Mouse (Mus musculus): Measurements from ENCODE around the gene Tnfrsf1a. TPM values are rescaled to one million over a fixed set of nuclear protein-coding genes. Genes with fewer than 3 reads are reported as not detected.
A peak's percentile ranks its signal among the peaks of the same experiment; 100 is the strongest.
"Not testable (repeated sequence)": the region's sequence is repeated elsewhere in the genome, so short reads cannot be mapped to it uniquely, and the experiment has no call there.

Gene Tnfrsf1a
- 210 and 220 TPM in 2 replicates for total RNA-seq (2021)
- long read RNA-seq, experiment 1, transcript Tnfrsf1a-201 (10 exons, 2,156 nt) = major isoform, 106 of 143 reads
- long read RNA-seq, experiment 1, partial matches to known transcripts = 26 of 143 reads
- long read RNA-seq, experiment 1, other reads (novel, unspliced or antisense) = 9 of 143 reads
- long read RNA-seq, experiment 2, transcript Tnfrsf1a-201 (10 exons, 2,156 nt) = major isoform, 70 of 106 reads
- long read RNA-seq, experiment 2, partial matches to known transcripts = 27 of 106 reads
- long read RNA-seq, experiment 2, other reads (novel, unspliced or antisense) = 7 of 106 reads

DNA sequence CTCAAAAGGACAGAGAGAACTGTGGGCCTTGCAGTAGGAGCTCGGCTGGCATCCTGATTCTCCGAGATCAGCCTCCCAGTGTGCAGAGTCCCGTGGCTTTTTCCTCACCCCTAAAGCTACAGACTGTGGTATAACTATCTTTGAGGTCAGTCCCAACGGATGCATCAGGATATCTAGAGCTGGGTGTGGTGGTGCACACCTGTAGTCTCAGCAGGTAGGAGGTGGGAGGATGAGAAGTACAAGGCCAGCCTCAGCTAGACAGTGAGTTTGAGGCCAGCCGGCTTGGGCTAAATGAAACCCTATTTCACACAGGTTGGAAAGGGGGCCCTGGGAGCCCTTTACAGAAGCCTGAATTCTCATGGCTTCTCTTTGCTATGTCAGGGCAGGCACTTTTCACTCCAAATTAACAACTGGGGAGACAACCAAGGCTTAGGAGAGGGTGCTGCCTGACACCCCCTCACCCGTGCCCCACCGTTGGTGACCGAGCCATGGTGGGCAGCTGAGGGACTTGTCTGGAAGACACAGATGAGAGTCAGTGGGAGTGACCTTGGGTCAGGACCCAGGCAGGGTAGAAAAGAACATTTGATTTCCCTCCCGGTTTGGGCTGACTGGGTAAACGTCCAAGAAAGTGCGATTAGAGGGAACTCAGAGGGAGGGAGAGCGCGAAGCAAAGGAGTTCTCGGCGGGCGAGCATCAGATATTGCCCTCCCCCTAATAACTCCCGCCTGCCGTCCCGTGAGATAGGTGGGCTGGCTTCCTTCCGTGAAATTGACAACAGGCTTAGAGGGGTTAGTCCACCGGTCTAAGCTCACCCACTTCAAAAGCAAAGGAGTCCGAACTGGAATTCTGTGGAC, at the start of gene Tnfrsf1a:
Tnfrsf1a (plus strand) TSS at position 642 of the 854 bp plus-strand sequence.
- DNase-seq = peak; percentile 53

DNA sequence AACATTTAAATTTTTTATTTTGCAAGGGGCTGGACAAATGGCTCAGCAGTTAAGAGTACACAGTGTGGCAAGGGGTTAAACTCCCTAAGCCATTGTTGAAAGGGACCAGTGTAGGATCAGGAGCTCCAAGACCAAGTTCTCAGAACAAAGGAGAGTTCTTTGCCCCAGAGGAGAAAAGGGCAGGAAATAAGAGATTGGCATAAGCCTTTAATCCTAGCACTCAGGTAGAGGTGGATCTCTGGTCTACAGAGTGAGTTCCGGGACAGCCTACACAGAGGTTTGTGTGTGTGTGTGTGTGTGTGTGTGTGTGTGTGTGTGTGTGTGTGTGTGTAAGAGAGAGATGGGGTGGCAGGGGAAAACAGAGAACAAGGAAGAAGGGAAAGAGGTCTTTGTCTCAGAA, 48.2 kb upstream of the Tnfrsf1a start:
- no peak for DNase-seq

DNA sequence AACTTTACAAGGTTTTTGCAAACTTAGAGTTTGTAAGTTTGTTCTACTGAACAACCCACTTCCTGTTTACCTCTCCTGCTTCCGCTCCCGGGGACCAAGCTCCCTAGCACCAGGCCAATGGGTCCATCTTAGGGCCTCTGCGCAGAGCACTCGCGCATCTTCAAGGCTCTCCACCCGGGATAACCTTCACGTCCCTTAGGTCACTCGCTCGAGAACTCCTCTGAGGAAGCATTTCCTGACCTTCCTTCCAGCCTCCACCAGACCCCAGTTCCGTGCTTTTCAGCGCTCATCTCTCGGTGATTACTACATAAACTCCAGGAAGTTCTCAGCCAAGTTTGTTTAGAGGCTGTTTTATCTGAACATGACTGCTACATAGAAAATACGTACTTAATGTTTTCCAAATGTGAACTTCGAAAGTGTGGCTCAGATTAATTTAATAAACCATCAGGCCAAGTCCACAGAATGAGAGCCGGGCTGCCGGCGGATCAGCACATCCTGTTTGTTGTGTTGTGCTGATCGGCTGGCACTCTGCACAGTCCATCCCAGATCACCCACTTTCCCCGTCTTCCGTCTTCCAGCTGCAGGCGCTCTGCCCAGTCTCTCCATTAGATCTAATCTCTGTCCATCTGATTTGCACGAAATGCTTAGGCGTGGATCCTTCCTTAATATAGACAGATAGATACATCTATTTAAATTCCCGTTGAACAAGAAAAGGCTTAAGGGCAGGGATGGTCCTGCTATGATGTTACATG, 46.8 kb upstream of the Tnfrsf1a start:
- DNase-seq = peak; percentile 36

DNA sequence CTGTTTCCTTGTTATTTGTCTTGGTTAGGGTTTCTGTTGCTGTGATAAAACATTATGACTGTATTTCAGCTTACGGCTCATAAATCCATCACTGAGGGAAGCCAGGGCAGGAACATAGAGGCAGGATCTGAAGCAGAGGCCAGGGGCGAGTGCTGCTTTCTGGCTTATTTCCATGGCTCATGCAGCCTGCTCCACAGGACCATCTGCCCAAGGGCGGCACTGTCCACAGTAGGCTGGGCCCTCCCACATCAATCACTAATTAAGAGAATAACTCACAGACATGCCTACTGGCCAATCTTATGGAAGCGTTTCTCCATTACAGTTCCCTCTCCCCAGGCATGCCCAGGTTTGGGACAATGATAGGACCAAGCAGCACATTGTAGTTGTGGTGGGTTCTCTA, 45.9 kb upstream of the Tnfrsf1a start:
- DNase-seq = no peak

DNA sequence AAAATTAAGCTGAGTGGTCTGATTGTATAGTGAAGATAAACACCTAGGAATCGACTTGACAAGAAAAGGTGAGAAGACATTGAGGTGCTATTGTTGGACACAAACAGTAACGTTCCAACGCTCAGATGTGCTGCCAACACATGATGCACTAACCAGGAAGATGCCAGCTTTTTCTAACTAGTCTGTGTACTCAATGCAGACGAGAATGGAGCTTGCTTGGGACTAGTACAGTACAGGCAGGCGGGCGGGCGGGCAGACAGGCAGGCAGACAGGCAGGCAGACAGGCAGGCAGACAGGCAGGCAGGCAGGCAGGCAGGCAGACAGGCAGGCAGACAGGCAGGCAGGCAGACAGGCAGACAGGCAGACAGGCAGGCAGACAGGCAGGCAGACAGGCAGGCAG, 44.8 kb upstream of the Tnfrsf1a start:
- DNase-seq = not testable (repeated sequence)

DNA sequence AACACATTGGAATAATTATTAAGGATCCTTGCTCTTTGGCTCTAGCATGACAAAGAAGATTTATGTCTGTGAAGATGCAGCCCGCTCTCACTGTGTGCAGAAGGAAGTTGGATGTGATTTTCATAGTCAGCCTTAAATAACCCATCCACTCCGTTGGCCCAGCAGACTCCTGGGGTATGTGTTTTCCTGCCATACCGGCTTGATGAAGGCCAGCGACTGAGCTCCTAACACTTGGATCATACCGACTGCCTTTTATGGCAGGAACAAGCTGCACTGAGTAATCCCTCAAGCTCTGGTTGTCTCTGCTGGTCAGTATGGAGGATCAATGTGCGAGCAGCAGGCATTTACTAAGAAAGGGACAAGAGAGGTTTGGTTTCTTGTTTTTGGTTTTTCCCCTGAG, 43.7 kb upstream of the Tnfrsf1a start:
- no peak for DNase-seq

DNA sequence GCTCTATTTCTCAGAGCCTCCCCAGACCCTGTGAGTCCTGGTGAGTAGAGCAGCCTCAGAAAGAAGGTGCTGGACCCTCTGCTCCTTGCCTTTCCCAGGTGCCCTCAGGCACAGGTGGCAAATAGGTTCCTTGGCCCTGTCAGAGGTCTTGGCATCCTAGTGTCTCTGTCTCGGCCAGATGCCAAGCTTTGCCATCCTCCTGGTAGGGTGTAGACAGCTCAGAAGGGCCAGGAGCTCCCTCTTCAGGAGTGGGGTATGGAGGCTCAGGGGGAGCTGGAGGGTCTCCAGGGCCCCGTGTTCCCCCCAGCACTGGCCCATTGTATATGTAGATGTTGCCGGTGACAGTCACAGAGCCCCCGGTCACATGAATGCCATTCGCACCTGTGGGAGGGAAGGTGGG, 42.1 kb upstream of the Tnfrsf1a start:
- no peak for DNase-seq

DNA sequence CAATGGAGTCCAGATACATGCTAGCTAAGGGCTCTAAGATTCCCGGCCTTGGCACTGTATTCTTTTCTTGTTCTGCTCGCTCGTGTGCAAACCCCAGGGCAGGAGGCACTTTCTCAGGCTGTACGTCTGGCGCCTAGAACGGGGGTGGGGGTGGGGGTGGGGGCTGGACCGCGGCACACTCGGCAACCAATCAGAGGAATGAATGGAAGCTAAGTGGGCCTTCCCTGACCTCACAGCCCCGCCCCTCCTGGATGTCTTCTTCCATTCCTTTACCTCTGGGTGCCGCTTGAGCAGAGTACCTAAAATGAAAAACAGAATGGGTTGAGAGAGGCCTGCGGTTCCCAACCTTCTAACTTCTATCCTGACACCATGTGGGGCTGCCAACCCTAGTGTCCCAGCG, 40.2 kb upstream of the Tnfrsf1a start:
- no peak for DNase-seq

DNA sequence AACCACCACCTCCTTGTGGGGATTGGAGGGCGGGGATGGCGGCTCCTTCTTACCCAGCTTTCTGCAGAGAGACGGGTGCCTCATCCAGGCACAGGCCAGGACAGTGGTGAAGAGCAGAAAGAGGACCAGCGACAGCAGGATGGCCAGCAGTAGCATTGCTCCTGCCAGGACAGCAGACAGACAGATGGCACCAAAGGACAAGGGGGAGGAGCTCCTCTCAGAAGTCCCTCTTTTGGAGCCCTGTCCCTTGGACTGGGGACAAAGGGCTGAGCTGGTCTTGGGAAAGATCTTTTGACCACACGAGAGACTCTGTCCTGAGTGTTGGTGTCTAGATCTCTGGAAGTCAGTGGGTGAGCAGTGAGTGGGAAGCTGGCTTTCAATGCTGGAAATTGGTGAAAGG, 39.8 kb upstream of the Tnfrsf1a start:
- DNase-seq = no peak

DNA sequence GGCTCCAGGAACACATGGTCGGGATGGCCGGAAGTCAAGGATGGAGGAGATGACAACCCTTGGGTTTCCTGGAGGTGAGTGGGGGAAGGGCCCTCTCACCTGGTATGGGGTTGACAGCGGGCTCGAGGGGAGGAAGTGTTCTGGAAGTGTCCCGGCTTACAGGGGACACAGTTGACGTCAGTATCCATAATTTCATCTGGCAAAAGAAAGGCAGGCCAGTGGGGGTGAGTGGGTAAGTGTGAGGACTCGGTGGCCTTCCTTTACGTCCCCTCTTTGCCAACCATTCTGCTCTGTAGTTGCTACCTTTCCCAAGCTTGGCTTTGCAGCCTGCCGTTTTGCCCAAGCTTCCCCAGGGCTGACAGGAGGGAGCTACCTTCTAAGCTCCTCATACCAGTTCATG, 37.0 kb upstream of the Tnfrsf1a start:
- DNase-seq = no peak

DNA sequence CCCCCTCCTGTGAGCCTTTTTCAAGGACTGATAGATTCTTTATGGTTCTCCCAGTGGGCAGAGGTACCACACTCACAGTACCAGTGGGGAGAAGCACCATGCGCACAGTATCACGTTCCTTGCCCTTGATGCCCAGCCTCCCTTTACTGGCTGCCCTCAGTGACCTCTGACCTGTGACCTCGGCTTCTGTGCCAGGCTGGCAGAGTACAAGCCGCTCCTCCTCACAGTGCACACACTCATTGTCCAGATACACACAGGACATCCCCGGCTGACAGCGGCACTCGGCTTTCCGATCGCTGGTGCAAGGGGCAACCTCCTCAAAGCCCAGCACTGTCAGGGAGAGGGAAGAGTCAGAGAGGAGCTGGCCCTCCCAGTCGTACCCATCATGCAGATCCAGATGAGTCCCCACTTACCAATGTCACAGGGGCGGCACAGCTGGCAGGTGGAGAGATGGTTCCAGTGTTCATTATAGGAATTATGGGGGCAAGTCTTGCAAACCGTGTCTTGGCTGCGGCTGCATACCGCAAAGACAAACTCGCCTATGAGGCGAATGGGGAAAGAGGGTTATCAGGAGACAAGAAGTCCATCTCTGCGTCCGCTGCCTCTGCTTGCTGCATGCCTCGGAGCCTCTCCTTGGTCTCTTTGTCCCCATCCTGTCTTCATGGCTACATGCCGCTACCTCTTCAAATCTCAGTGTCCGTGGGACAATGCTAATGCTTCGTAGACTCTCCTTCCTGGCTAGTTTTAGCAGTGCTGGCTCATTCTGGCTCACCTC, 36.4 kb upstream of the Tnfrsf1a start:
- DNase-seq = peak; percentile 49

DNA sequence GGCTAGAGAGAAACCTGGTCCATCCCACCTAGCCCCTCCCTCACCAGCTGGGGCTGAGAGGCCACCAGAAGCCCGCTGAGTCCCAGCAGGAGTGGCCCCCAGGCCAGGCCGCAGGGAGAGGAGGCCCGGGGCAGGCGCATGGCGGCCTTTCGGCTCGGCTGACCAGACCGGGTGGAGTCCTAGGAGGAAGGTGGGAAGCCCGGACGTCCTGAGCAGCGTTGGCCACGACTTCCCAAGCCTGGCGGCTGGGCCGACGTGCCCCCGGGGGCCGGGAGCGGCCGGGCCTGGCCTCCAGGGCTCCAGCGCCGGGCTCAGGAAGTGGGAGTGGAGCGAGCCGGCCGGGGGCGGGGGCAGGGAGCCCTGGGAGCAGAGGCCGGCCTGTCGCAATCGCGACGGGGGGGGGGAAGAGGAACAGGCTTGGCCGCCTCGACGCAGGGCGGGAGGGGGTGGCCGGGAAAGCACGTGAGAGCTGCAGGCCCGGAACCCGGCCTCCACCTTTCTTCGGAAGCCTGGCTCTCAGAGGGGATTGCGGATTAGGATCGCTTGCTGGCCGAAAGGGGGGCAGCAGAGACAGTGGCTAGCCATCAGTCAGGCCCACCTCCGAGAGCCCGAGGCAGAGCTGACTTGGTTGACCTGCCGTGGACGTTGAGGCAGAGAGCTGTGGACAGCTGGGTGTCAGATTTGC, 35.5 kb upstream of the Tnfrsf1a start, which contains the start of gene Ltbr:
Ltbr (minus strand) TSS at position 340 of the 685 bp plus-strand sequence.
- DNase-seq = peak; percentile 96

DNA sequence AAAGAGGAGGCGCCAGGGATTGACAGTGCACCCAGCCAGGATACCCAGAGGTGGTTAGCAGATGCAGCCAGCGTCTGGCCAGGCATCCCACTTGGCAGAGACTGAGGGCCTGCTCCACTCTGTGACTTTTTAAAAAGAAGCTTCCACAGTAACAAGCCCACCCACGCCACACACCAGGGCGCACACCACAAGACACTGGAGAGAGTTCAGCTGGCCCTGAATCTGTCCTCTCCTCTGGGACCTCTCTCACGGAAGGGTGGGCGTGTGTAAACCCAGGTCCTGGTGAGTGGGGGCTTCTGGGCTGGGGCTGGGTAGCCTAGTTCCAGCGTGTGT, 35.0 kb upstream of the Tnfrsf1a start:
- DNase-seq = no peak

DNA sequence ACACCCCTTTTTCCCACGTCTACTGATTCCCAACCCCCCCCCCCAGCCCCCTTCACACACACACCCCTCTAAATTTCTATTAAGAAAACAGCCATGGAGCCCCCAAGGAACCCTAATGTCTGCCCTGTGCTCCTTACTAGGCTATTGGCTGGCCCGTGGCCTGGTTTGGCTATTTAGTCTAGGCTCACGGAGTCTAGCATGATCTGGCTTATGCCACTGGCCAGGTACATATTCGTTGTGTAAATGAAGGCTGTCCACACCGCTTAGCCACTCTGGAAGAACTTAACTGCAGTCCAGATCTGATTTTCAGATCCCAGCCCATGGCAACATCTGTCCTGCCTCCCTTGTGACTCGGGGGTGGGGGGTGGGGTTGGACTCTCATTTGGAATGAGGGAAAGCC, 34.4 kb upstream of the Tnfrsf1a start:
- no peak for DNase-seq

DNA sequence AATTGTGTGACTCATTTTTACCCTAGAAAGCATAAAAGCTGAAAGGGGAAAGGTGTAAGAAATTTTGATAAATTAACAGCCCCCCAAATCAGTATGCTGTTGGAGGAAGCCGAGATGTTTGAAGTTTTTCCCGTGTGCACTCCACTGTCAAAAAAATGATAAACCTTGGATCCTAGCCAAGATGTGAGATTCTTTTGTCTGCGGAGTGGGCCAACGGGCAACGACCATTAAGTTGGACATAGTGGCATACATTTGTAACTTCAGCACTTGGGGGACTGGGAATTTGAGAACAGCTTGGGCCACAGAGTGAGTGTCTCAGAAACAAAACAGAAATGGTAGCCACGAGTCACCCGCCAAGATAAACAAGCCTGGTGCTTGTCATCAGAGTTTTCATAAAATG, 32.1 kb upstream of the Tnfrsf1a start:
- DNase-seq = no peak

DNA sequence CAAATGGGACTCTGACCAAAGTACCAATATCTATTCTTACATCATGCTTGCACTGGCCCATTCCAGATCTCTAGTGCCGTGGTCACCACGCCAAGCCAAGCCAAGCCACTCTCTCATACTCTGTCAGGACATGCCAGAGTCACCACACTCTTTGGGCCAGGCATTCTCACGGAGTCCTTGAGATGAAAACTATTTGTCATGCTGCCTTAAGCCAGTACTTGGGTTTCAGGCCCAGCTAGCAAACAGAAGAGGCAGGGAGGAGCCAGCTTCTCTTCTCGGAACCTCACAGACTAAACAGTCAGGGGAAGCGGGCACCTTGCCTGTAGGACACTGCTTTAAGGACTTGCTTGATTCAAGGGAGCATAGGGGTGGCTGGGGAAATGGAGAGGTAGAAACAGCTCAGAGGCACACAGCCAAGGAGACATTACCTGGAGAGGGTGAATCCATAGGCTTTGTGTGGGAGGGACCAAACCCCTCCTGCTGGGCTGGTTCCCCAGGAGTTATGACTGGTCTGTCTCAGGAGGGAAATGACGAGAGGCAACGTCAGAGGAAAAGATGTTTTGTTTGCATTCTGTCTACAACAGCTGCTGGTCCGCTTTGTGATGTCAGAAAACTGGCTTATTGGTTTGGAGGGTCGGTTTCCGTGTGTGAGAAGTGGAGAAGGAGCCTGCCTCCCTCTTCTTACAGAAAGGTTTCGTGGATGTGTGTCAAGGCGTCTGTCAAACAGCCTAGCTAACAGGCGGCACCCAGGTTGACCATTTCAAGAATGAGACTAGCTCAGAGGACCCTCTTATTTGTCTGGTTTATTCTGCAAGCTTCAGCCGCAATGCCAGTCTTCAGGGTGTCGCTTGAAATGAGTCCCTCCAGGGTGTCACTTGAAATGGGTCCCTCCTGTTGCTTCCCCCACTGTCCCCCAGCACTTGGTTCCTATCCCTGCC, 29.9 kb upstream of the Tnfrsf1a start:
- peak; percentile 81 for DNase-seq

DNA sequence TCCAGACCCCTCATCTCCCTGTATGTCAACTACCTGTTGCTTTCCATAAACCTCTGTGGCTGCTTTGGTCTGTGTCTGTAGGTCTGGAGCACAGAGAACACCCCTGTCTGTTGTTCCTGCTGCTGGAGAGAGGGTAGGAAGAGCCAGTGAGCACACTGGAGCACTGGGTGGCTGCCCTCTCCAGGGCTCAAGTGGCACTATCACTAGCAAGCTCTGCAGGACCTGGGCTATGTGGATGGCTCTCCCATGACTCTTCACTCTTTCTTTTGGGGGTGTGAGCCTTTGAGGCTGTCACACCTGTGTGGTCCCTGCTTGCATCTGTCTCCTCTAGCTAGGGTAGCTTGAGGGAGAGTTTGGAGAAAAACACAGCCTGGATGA, 29.3 kb upstream of the Tnfrsf1a start:
- no peak for DNase-seq

DNA sequence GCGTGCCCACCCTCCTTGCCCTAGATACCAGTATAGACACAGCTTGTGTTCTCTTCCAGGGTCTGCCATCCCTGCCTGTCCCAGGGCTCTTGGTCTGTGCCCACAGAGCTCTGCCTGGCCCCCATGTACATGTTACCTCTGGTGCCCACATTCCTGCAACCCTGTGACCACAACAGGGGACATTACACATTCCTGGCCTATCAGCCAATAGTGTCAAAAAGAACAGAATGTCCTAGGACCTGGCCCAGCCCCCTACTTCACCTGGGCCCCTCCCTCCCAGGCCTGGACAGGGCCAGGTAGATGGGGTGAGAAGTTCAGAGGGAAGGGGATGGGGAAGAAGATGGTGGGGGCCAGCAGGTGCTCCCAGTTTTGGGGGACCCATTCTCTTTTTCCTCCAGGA, 28.8 kb upstream of the Tnfrsf1a start, which contains the start of gene Scnn1a:
Scnn1a (plus strand) TSS at position 337 of the 400 bp plus-strand sequence.
- no peak for DNase-seq

DNA sequence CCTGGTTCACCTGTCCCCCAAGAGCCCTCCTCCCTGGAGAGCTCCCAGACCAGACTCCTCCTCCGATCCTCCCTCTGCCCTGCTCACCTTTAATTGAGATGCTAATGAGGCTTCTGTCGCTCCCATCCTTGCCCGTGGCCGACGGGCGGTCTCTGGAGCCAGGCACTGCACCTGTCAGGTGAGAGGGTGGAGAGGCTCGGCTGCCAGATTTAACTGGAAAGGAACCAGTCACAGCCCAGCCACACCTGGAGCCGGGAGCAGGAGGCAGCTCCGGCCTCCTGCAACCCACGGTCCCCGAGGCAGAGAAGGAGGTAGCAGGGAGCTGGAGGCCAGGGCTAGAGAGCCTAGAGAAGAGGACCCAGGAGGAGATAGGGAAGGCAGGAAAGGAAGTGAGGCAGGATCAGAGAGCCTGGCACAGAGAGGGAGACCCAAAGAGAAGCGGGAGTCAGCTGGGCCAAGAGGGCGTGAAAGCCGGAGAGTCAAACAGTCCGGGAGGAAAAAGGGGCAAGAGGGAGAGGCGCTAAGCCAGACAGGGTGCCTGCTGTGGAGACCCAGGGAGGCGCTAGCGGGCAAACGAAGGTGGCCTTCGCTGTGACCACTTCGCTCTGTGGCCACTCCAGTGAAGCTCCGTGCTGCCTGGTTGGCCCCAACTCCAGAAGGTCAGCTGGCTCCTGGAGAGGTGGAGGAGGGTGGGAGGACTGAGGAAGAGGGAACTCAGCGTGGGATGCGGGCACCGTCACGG, 27.9 kb upstream of the Tnfrsf1a start:
- no peak for DNase-seq

DNA sequence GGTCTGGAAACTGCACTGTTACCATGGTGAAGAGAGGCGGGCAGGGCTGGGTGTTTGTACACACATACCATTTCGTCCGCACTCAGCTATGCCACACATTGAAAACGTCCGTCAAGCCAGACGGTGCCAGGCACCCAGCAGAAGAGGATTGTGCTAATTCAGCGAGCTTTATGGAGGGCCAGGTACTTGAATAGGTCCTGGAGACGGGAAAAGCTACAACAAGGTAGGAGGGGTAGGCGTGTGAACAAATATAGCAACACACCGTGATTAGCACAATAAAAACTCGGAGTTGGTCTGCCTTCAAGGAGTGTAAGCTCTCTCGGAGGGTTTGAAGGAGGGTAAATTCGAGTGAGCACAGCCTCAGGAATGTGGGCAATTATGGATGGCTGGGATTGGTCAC, 26.4 kb upstream of the Tnfrsf1a start:
- no peak for DNase-seq
